In the genomic region with DNA sequence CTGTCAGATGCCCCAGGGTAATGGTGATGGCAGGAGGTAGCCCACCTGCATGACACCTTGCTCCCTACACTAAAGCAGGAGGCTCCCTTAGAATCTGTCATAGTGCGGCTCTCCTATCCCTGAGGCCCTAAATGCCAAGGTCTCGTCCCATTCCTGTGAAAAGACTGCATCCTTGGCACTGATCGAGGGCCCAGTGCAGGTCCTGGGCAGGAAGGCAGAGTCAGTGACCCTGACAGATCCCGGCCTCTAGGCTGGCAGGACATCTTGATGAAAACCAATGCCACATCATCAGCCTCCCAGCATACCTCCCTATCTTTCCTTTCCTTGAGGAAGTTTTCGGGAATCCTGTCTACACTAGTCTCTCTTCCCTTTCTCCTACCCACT, we compare ENCODE assay signal across 8 mouse cellular contexts. TPM values are rescaled to one million over a fixed set of nuclear protein-coding genes. Genes with fewer than 3 reads are reported as not detected.
DNase-seq lines count a peak whose midpoint lies in the region; ATAC-seq and TF ChIP-seq lines count a peak whose summit lies in the region.
"Had no signal": no experiment of that assay in that cellular context is flagged by ENCODE, and none has a peak within 500 bp of the region (broad histone marks: within the 10 kb centered on the region; RNA-seq: fewer than 3 reads in every experiment).

No protein-coding gene starts in this region.

- peak overlapping the region; percentile 53 for H3K4me3 ChIP-seq in kidney, postnatal 0 days (replicated peaks; ENCODE audit: low read depth, low read length)
- H3K4me3 ChIP-seq in embryonic facial prominence, embryonic 15.5 days (replicated peaks), result peak overlapping the region; percentile 53
- peak overlapping the region; percentile 61 for H3K4me3 ChIP-seq in intestine, embryonic 16.5 days (ENCODE audit: low read length)
- H3K4me3 ChIP-seq in neural tube, embryonic 14.5 days (ENCODE audit: low read depth, low read length), result peak overlapping the region; percentile 42; the same call in 1 of the 2 replicates

- ATAC-seq in kidney, postnatal 0 days (replicated peaks; ENCODE audit: low FRiP score, low read depth), result no peak
- ATAC-seq in embryonic facial prominence, embryonic 15.5 days (ENCODE audit: insufficient number of reproducible peaks, low FRiP score, low TSS enrichment, low read depth), result no peak
- no peak for ATAC-seq in intestine, embryonic 16.5 days
- ATAC-seq in neural tube, embryonic 14.5 days (ENCODE audit: low read depth), result no peak

- 63% methylated on average over 5 of the region's 5 CpGs for WGBS in kidney, postnatal 0 days
- 62% methylated on average over 5 of the region's 5 CpGs for WGBS in embryonic facial prominence, embryonic 15.5 days
- 71% methylated on average over 5 of the region's 5 CpGs for WGBS in intestine, embryonic 16.5 days
- 64% methylated on average over 5 of the region's 5 CpGs for WGBS in neural tube, embryonic 14.5 days

- peak overlapping the region; percentile 88; the same call in 1 of the 2 replicates for H3K27ac ChIP-seq in kidney, postnatal 0 days
- H3K27ac ChIP-seq in embryonic facial prominence, embryonic 15.5 days (replicated peaks), result peak overlapping the region; percentile 68
- H3K27ac ChIP-seq in intestine, embryonic 16.5 days (ENCODE audit: low read length), result peak overlapping the region; percentile 77; the same call in 1 of the 2 replicates
- H3K27ac ChIP-seq in neural tube, embryonic 14.5 days (ENCODE audit: low read depth, low read length), result peak overlapping the region; percentile 68; the same call in 1 of the 2 replicates

- peak overlapping the region; percentile 73; the same call in 1 of the 2 replicates for H3K9ac ChIP-seq in kidney, postnatal 0 days (ENCODE audit: low read depth, low read length)
- H3K9ac ChIP-seq in embryonic facial prominence, embryonic 15.5 days, result peak overlapping the region; percentile 70
- peak overlapping the region; percentile 84 for H3K9ac ChIP-seq in intestine, embryonic 16.5 days (ENCODE audit: low read depth, low read length)
- H3K9ac ChIP-seq in neural tube, embryonic 14.5 days (replicated peaks; ENCODE audit: low read depth, low read length), result peak overlapping the region; percentile 71; the same call in 1 of the 2 replicates

- H3K27me3 ChIP-seq in kidney, postnatal 0 days (ENCODE audit: insufficient read depth, low read length), result no peaks in the 10 kb centered on the region
- H3K27me3 ChIP-seq in embryonic facial prominence, embryonic 15.5 days, result peaks cover 4% of the 10 kb centered on the region; the same call in 1 of the 2 replicates
- peaks cover 3% of the 10 kb centered on the region; the same call in 1 of the 2 replicates for H3K27me3 ChIP-seq in intestine, embryonic 16.5 days (replicated peaks; ENCODE audit: control insufficient read depth, insufficient read depth, low read length)
- 0 out of 2 replicates have a peak, but pooled peaks cover 3% of the 10 kb centered on the region for H3K27me3 ChIP-seq in neural tube, embryonic 14.5 days (ENCODE audit: control insufficient read depth, insufficient read depth, low read length)

- TF ChIP-seq CTCF in kidney, postnatal 0 days (IDR thresholded peaks at IDR 0.05; ENCODE audit: low read depth), result no peak

- peaks cover 11% of the 10 kb centered on the region for H3K4me1 ChIP-seq in kidney, postnatal 0 days (replicated peaks; ENCODE audit: insufficient read depth, low read length)
- H3K4me1 ChIP-seq in embryonic facial prominence, embryonic 15.5 days, result peaks cover 32% of the 10 kb centered on the region
- peaks cover 39% of the 10 kb centered on the region for H3K4me1 ChIP-seq in intestine, embryonic 16.5 days (ENCODE audit: control insufficient read depth, insufficient read depth, low read length)
- H3K4me1 ChIP-seq in neural tube, embryonic 14.5 days (ENCODE audit: control insufficient read depth, insufficient read depth, low read length), result 0 out of 2 replicates have a peak, but pooled peaks cover 11% of the 10 kb centered on the region

- no peaks in the 10 kb centered on the region for H3K36me3 ChIP-seq in kidney, postnatal 0 days (ENCODE audit: insufficient read depth, low read length)
- H3K36me3 ChIP-seq in embryonic facial prominence, embryonic 15.5 days, result no peaks in the 10 kb centered on the region
- no peaks in the 10 kb centered on the region for H3K36me3 ChIP-seq in intestine, embryonic 16.5 days (ENCODE audit: control insufficient read depth, insufficient read depth, low read length)
- H3K36me3 ChIP-seq in neural tube, embryonic 14.5 days (ENCODE audit: control insufficient read depth, insufficient read depth, low read length), result no peaks in the 10 kb centered on the region

- intact Hi-C loops in left cerebral cortex, postnatal 25 days (cut with DNase I), result no loop called here

- peak overlapping the region; percentile 88 for H3K4me2 ChIP-seq in kidney, postnatal 0 days (ENCODE audit: low read length)
- peak overlapping the region; percentile 82 for H3K4me2 ChIP-seq in embryonic facial prominence, embryonic 15.5 days (replicated peaks)
- H3K4me2 ChIP-seq in intestine, embryonic 16.5 days (ENCODE audit: low read depth, low read length), result peak overlapping the region; percentile 90
- peak overlapping the region; percentile 78 for H3K4me2 ChIP-seq in neural tube, embryonic 14.5 days (ENCODE audit: low read depth, low read length)

- no peak for DNase-seq in kidney, postnatal 0 days (ENCODE audit: low spot score)
- no peak for DNase-seq in kidney, postnatal 36 days
- no peak for DNase-seq in left cerebral cortex, postnatal 25 days (ENCODE audit: low spot score in 2 of 2)
- DNase-seq in embryo, embryonic 10 days (ENCODE audit: low spot score), result no peak

- H3K9me3 ChIP-seq in kidney, postnatal 0 days (replicated peaks; ENCODE audit: low read length), result no peaks in the 10 kb centered on the region
- H3K9me3 ChIP-seq in embryonic facial prominence, embryonic 15.5 days (replicated peaks), result no peaks in the 10 kb centered on the region
- no peaks in the 10 kb centered on the region for H3K9me3 ChIP-seq in intestine, embryonic 16.5 days (ENCODE audit: control insufficient read depth, low read length)
- no peaks in the 10 kb centered on the region for H3K9me3 ChIP-seq in neural tube, embryonic 14.5 days (ENCODE audit: control insufficient read depth, low read length)

RNA-seq across cellular contexts. Expression of gene Vwa1, which starts 5.0 kb away (rescaled TPM):
- polyA plus RNA-seq in kidney, postnatal 0 days (2015; fragmentation: Nextera tagmentation; extraction: Ambion mirVana), result 14.8 and 16.4 TPM in 2 replicates
- 14.2 and 17.4 TPM in 2 replicates for polyA plus RNA-seq in embryonic facial prominence, embryonic 15.5 days (2015; fragmentation: Nextera tagmentation; extraction: Ambion mirVana)
- polyA plus RNA-seq in intestine, embryonic 16.5 days (2015; fragmentation: Nextera tagmentation; extraction: Ambion mirVana), result 18.9 TPM in 2 replicates
- polyA plus RNA-seq in neural tube, embryonic 14.5 days (2014; fragmentation: Nextera tagmentation; extraction: Ambion mirVana), result 17.4 and 23.1 TPM in 2 replicates
- 10 to 100 TPM; 14.0 to 16.6 TPM for total RNA-seq in left cerebral cortex, postnatal 25 days (2021)

RNA-seq across cellular contexts. Expression of gene Atad3a, which starts 8.6 kb away (rescaled TPM):
- polyA plus RNA-seq in kidney, postnatal 0 days (2015; fragmentation: Nextera tagmentation; extraction: Ambion mirVana), result 92.1 and 92.2 TPM in 2 replicates
- polyA plus RNA-seq in embryonic facial prominence, embryonic 15.5 days (2015; fragmentation: Nextera tagmentation; extraction: Ambion mirVana), result 84.9 and 89.9 TPM in 2 replicates
- polyA plus RNA-seq in intestine, embryonic 16.5 days (2015; fragmentation: Nextera tagmentation; extraction: Ambion mirVana), result 142 and 150 TPM in 2 replicates
- 82.6 and 85.0 TPM in 2 replicates for polyA plus RNA-seq in neural tube, embryonic 14.5 days (2014; fragmentation: Nextera tagmentation; extraction: Ambion mirVana)
- total RNA-seq in left cerebral cortex, postnatal 25 days (2021), result 10 to 100 TPM; 44.0 to 52.3 TPM

RNA-seq across cellular contexts. Expression of gene Tmem88b, which starts 16.2 kb away (rescaled TPM):
- polyA plus RNA-seq in kidney, postnatal 0 days (2015; fragmentation: Nextera tagmentation; extraction: Ambion mirVana), result 0.16 and 0.22 TPM in 2 replicates
- polyA plus RNA-seq in embryonic facial prominence, embryonic 15.5 days (2015; fragmentation: Nextera tagmentation; extraction: Ambion mirVana), result 0.76 and 1.2 TPM in 2 replicates
- 0.89 and 1.1 TPM in 2 replicates for polyA plus RNA-seq in intestine, embryonic 16.5 days (2015; fragmentation: Nextera tagmentation; extraction: Ambion mirVana)
- polyA plus RNA-seq in neural tube, embryonic 14.5 days (2014; fragmentation: Nextera tagmentation; extraction: Ambion mirVana), result 0.92 and 1.2 TPM in 2 replicates
- total RNA-seq in left cerebral cortex, postnatal 25 days (2021), result 10 to 100 TPM; 16.8 to 20.7 TPM

RNA-seq across cellular contexts. Expression of gene Ankrd65, which starts 20.8 kb away (rescaled TPM):
- polyA plus RNA-seq in kidney, postnatal 0 days (2015; fragmentation: Nextera tagmentation; extraction: Ambion mirVana), result 0.28 and 0.29 TPM in 2 replicates
- 0.29 and 0.71 TPM in 2 replicates for polyA plus RNA-seq in embryonic facial prominence, embryonic 15.5 days (2015; fragmentation: Nextera tagmentation; extraction: Ambion mirVana)
- not detected in 2 replicates for polyA plus RNA-seq in intestine, embryonic 16.5 days (2015; fragmentation: Nextera tagmentation; extraction: Ambion mirVana)
- polyA plus RNA-seq in neural tube, embryonic 14.5 days (2014; fragmentation: Nextera tagmentation; extraction: Ambion mirVana), result not detected in 2 replicates
- not detected for total RNA-seq in left cerebral cortex, postnatal 25 days (2021)
- total RNA-seq: adrenal gland, adult 18-20 months had no signal

RNA-seq across cellular contexts. Expression of gene Mrpl20, which starts 33.2 kb away (rescaled TPM):
- polyA plus RNA-seq in kidney, postnatal 0 days (2015; fragmentation: Nextera tagmentation; extraction: Ambion mirVana), result 283 and 294 TPM in 2 replicates
- polyA plus RNA-seq in embryonic facial prominence, embryonic 15.5 days (2015; fragmentation: Nextera tagmentation; extraction: Ambion mirVana), result 175 and 191 TPM in 2 replicates
- polyA plus RNA-seq in intestine, embryonic 16.5 days (2015; fragmentation: Nextera tagmentation; extraction: Ambion mirVana), result 210 and 226 TPM in 2 replicates
- 258 and 275 TPM in 2 replicates for polyA plus RNA-seq in neural tube, embryonic 14.5 days (2014; fragmentation: Nextera tagmentation; extraction: Ambion mirVana)
- total RNA-seq in left cerebral cortex, postnatal 25 days (2021), result 10 to 100 TPM; 93.9 to 97.9 TPM
